Mouse (Mus musculus): ENCODE data around the gene Pllp. TPM values are rescaled to one million over a fixed set of nuclear protein-coding genes. Genes with fewer than 3 reads are reported as not detected.

Gene Pllp
- total and polyA plus RNA-seq, 3 experiments, result 0.55 to 2.6 (median 0.63) TPM

- WGBS, result 55% methylated on average over 5 of the region's 5 CpGs
- intact Hi-C loops (cut with DNase I), result no loop called here
- peak overlapping the region; percentile 27; the same call in 1 of the 2 replicates for H3K27ac ChIP-seq
Measured at GRCm38 (mm10) chr8:94674384-94674783, 21.7 kb downstream of the Pllp start.

GRCm38 (mm10) chr8:94666456-94667308, 29.4 kb downstream of the Pllp start, which contains the start of gene Arl2bp:
Gene Arl2bp (plus strand): TSS chr8:94666600.
- intact Hi-C loops (cut with DNase I), result loop anchor here (1.0 kb wide), 1 partner anchor 36 kb away; no protein-coding TSS in a partner anchor
- Histone ChIP-seq H3K79me2 (replicated peaks; ENCODE audit: control insufficient read depth, insufficient read depth, low read length) (no peaks in the 10 kb centered on the region), H3K4me1 (ENCODE audit: control insufficient read depth, insufficient read depth, low read length) (peaks cover 1% of the 10 kb centered on the region; the same call in 1 of the 2 replicates), H3K36me3 (ENCODE audit: control insufficient read depth, insufficient read depth, low read length) (0 out of 2 replicates have a peak, but pooled peaks cover 2% of the 10 kb centered on the region), H3K27ac (peak within 1 kb of the TSS; percentile 83), H3K27me3 (ENCODE audit: control insufficient read depth, insufficient read depth, low read length) (no peaks in the 10 kb centered on the region), H3K4me3 (peak within 1 kb of the TSS; percentile 95), H3K9ac (ENCODE audit: low read depth, low read length) (peak within 1 kb of the TSS; percentile 89)
- under 1% methylated on average over 74 of the region's 74 CpGs for WGBS
- DNase-seq, result peak; percentile 94 to 96
- TF ChIP-seq CTCF (IDR thresholded peaks at IDR 0.05), result no peak
- peak; percentile 56; the same call in 1 of the 2 replicates for TF ChIP-seq POLR2A (IDR thresholded peaks at IDR 0.05; ENCODE audit: insufficient read depth, low read depth, low read length)

More at GRCm38 (mm10) chr8:94674384-94674783, 21.7 kb downstream of the Pllp start:
- Histone ChIP-seq H3K36me3 (ENCODE audit: control insufficient read depth, insufficient read depth, low read length) (peaks cover 4% of the 10 kb centered on the region; the same call in 1 of the 2 replicates), H3K9ac (ENCODE audit: low read depth, low read length) (no peak overlapping the region), H3K79me2 (replicated peaks; ENCODE audit: control insufficient read depth, insufficient read depth, low read length) (no peaks in the 10 kb centered on the region), H3K4me1 (ENCODE audit: control insufficient read depth, insufficient read depth, low read length) (peaks cover 1% of the 10 kb centered on the region; the same call in 1 of the 2 replicates), H3K27me3 (ENCODE audit: control insufficient read depth, insufficient read depth, low read length) (no peaks in the 10 kb centered on the region), H3K4me3 (no peak overlapping the region)
- no peak for DNase-seq
- TF ChIP-seq CTCF (IDR thresholded peaks at IDR 0.05), result no peak
- no peak for TF ChIP-seq EP300 (IDR thresholded peaks at IDR 0.05; ENCODE audit: insufficient read depth, low read depth, low read length)
- no peak for TF ChIP-seq POLR2A (IDR thresholded peaks at IDR 0.05; ENCODE audit: insufficient read depth, low read depth, low read length)

GRCm38 (mm10) chr8:94664722-94665121, 31.4 kb downstream of the Pllp start:
- Histone ChIP-seq H3K4me3 (no peak overlapping the region), H3K79me2 (replicated peaks; ENCODE audit: control insufficient read depth, insufficient read depth, low read length) (no peaks in the 10 kb centered on the region), H3K27ac (no peak overlapping the region), H3K27me3 (ENCODE audit: control insufficient read depth, insufficient read depth, low read length) (no peaks in the 10 kb centered on the region), H3K9ac (ENCODE audit: low read depth, low read length) (no peak overlapping the region), H3K36me3 (ENCODE audit: control insufficient read depth, insufficient read depth, low read length) (0 out of 2 replicates have a peak, but pooled peaks cover 2% of the 10 kb centered on the region), H3K4me1 (ENCODE audit: control insufficient read depth, insufficient read depth, low read length) (peaks cover 1% of the 10 kb centered on the region; the same call in 1 of the 2 replicates)
- TF ChIP-seq CTCF (IDR thresholded peaks at IDR 0.05), result no peak
- TF ChIP-seq POLR2A (IDR thresholded peaks at IDR 0.05; ENCODE audit: insufficient read depth, low read depth, low read length), result no peak
- no peak for TF ChIP-seq EP300 (IDR thresholded peaks at IDR 0.05; ENCODE audit: insufficient read depth, low read depth, low read length)
- intact Hi-C loops (cut with DNase I), result loop anchor here (2.0 kb wide), 1 partner anchor 62 kb away; no protein-coding TSS in a partner anchor
- DNase-seq, result no peak
- 72% methylated on average over 2 of the region's 2 CpGs for WGBS

- H3K36me3 ChIP-seq (ENCODE audit: control insufficient read depth, insufficient read depth, low read length), result no peaks in the 10 kb centered on the region; the same call in 1 of the 2 replicates
- no peak overlapping the region for H3K4me3 ChIP-seq
- 95% methylated on average over 4 of the region's 4 CpGs for WGBS
Measured at GRCm38 (mm10) chr8:94660418-94660817, 35.7 kb downstream of the Pllp start.

GRCm38 (mm10) chr8:94658031-94658430, 38.0 kb downstream of the Pllp start:
- Histone ChIP-seq H3K79me2 (replicated peaks; ENCODE audit: control insufficient read depth, insufficient read depth, low read length) (no peaks in the 10 kb centered on the region), H3K36me3 (ENCODE audit: control insufficient read depth, insufficient read depth, low read length) (peaks cover 2% of the 10 kb centered on the region; the same call in 1 of the 2 replicates), H3K27me3 (ENCODE audit: control insufficient read depth, insufficient read depth, low read length) (no peaks in the 10 kb centered on the region), H3K9ac (ENCODE audit: low read depth, low read length) (no peak overlapping the region), H3K4me3 (no peak overlapping the region), H3K4me1 (ENCODE audit: control insufficient read depth, insufficient read depth, low read length) (no peaks in the 10 kb centered on the region), H3K27ac (no peak overlapping the region)
- TF ChIP-seq CTCF (IDR thresholded peaks at IDR 0.05) (peak; percentile 54), EP300 (IDR thresholded peaks at IDR 0.05; ENCODE audit: insufficient read depth, low read depth, low read length) (no peak)
- intact Hi-C loops (cut with DNase I), result no loop called here
- DNase-seq, result no peak
- 78% methylated on average over 2 of the region's 2 CpGs for WGBS

More at GRCm38 (mm10) chr8:94660418-94660817, 35.7 kb downstream of the Pllp start:
- Histone ChIP-seq H3K27me3 (ENCODE audit: control insufficient read depth, insufficient read depth, low read length) (no peaks in the 10 kb centered on the region), H3K79me2 (replicated peaks; ENCODE audit: control insufficient read depth, insufficient read depth, low read length) (no peaks in the 10 kb centered on the region), H3K9ac (ENCODE audit: low read depth, low read length) (no peak overlapping the region), H3K4me1 (ENCODE audit: control insufficient read depth, insufficient read depth, low read length) (no peaks in the 10 kb centered on the region), H3K27ac (no peak overlapping the region)
- intact Hi-C loops (cut with DNase I), result no loop called here
- no peak for DNase-seq
- TF ChIP-seq EP300 (IDR thresholded peaks at IDR 0.05; ENCODE audit: insufficient read depth, low read depth, low read length) (no peak), CTCF (IDR thresholded peaks at IDR 0.05) (no peak), POLR2A (IDR thresholded peaks at IDR 0.05; ENCODE audit: insufficient read depth, low read depth, low read length) (no peak)

- no peak overlapping the region for H3K4me3 ChIP-seq
- H3K36me3 ChIP-seq (ENCODE audit: control insufficient read depth, insufficient read depth, low read length), result peaks cover 2% of the 10 kb centered on the region; the same call in 1 of the 2 replicates
- H3K4me1 ChIP-seq (ENCODE audit: control insufficient read depth, insufficient read depth, low read length), result no peaks in the 10 kb centered on the region
- intact Hi-C loops (cut with DNase I), result no loop called here
- no peak for DNase-seq
- H3K9ac ChIP-seq (ENCODE audit: low read depth, low read length), result no peak overlapping the region
- TF ChIP-seq POLR2A (IDR thresholded peaks at IDR 0.05; ENCODE audit: insufficient read depth, low read depth, low read length) (no peak), CTCF (IDR thresholded peaks at IDR 0.05) (no peak), EP300 (IDR thresholded peaks at IDR 0.05; ENCODE audit: insufficient read depth, low read depth, low read length) (no peak)
- H3K27me3 ChIP-seq (ENCODE audit: control insufficient read depth, insufficient read depth, low read length), result no peaks in the 10 kb centered on the region
- no peak overlapping the region for H3K27ac ChIP-seq
- no peaks in the 10 kb centered on the region for H3K79me2 ChIP-seq (replicated peaks; ENCODE audit: control insufficient read depth, insufficient read depth, low read length)
Measured at GRCm38 (mm10) chr8:94654994-94655393, 41.1 kb downstream of the Pllp start.

Measured in heart, adult 2 months (tissue).